Mouse (Mus musculus): Measurements from ENCODE around the gene Prnp. TPM values are rescaled to one million over a fixed set of nuclear protein-coding genes. Genes with fewer than 3 reads are reported as not detected.

Gene Prnp
- 43.3 and 46.2 TPM in 2 replicates for polyA plus RNA-seq (2015; fragmentation: Nextera tagmentation; extraction: Ambion mirVana)

DNA sequence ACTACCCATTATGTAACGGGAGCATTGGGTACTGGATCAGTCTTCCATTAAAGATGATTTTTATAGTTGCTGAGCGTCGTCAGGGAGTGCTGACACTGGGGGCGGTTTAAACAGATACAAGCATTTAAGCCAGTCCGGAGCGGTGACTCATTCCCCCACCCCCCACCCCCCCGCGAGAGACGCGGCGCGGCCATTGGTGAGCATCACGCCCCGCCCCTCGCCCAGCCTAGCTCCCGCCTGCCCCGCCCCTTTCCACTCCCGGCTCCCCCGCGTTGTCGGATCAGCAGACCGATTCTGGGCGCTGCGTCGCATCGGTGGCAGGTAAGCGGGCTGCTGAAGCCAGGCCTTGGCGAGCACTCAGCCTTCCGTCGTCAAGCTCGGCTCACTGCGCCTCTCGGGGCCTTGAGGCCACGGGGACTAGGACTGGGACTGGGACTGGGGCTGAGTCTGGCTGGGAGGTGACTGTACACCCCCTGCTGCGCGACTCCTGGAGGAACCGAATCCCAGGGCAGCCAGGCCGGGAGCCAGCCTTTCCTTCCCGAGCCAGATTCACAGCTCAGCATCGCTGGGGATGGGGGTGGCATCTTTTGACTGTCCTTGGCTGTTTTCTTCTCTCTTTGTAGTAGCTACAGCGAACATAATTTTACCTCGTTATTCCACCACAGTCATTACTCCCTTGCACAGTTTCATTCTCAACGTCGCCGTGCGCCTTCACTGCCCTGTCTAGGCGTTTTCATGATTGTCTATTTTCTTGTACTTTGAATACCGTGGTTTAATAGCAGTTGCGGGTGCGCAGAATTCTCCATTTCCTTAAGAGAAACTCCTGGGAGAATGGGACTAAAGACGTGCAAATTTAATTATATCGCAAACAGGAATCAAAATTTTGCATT is at the start of gene Prnp, which contains the start of gene Prn:
Prnp (plus strand) TSS at position 246 of the 890 bp plus-strand sequence.
Prn (plus strand) TSS at position 275 of the 890 bp plus-strand sequence.
- DNase-seq (ENCODE audit: low spot score), result peak; percentile 91

DNA sequence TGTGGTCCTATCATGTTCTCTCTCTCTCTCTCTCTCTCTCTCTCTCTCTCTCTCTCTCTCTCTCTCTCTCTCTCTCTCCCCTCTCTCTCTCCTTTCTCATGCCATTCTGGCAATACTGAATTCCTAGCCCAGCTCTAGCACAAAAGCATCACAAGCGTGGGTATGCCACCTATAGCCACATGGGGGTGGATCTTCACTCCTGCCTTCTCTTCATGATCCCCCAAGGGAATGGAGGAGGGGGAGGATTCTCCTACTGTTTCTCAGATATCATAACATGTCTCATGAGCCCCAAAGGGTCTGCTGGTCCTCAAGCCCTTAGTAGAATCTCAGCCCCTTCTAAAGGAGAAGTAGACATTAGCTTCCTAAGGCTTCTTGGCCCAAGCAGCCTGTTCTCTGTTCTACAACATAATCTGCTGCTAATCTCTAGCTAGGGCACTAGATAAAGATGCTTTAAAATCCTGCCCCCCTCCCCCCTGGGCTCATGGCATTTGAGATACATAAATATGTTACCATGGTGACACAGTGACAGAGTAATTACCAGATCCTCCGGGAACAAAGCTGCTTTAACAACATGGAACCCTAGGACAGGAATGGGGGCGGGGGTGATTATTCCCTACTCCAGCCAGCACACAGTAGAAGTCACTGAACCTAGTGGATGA is 47.0 kb upstream of the Prnp start:
- DNase-seq (ENCODE audit: low spot score), result no peak

DNA sequence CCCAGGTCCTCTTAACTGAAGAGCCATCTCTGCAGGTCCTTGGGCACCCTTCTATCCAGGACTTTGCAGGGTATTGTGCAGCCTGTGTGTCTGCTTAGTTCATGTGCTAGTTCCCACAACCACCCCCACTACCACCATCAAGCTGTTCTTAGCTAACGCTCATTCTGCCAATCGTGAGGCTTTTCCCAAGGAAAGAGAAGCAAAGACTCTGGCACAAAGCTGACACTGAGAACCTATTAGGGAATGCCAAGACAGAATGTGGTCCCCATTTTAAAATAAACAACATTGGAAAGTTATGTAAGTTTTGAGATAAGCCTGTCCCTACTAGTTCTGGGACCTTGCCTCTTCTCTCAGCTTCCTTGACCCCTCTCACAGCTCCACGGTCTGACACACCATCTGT is 46.3 kb upstream of the Prnp start:
- DNase-seq (ENCODE audit: low spot score), result no peak

GRCm38 (mm10) chr2:131864262-131864796 is 45.4 kb upstream of the Prnp start:
- no peak for DNase-seq (ENCODE audit: low spot score)

GRCm38 (mm10) chr2:131866676-131867075 is 43.1 kb upstream of the Prnp start:
- no peak for DNase-seq (ENCODE audit: low spot score)

- DNase-seq (ENCODE audit: low spot score), result no peak
Measured at GRCm38 (mm10) chr2:131868983-131869382, 40.7 kb upstream of the Prnp start.

DNA sequence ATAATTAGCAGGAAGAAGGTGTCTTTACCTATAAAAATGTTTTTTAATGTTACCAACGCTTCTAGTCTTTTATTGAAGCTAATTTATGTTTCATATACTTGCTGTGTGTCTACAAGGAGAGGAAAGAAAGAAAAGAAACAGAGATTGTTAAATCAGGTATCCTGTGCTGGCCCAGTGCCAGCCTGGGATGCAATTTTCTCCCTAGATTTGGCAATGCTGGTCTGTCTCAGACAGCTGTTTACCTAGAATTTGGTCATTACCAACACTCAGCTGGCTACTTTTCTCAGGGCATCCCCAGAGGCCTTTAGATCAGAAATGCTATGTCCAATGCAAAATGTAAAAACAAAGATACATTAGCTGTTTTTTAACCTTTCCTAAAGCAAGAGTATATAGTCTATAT is 36.4 kb upstream of the Prnp start:
- DNase-seq (ENCODE audit: low spot score), result no peak

DNA sequence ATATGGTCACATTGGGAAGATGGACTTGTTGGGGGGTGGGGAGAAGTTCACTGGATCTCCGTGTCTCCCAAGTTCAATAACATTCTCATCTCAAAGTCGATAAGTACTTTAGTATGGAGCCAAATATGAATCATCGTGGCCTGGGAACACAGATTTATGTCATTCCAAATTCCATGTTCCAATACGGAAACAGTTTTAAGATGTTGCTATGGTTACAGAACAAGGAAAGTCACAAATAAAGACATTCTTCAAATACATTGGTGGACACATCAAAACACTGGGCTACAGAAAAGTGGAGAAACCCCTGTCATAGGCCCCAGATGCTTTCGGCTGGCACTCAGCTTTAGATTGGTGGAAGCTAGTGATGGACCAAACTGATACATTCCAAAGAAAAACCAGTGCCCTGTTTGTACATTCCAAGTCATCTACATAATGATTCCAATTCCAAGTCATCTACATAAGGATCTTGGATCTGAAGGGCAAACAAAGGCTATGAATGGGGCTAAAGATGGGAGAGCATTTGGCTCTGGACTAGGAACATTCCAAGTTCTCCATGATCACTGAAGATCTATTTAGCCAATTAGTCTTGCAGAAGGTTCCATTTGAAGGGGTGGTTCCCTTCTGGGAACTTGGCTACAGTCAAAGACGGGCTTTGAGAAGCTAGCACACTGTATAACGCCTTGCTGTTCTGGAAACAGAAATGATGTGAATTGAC is 33.0 kb upstream of the Prnp start:
- DNase-seq (ENCODE audit: low spot score), result no peak

- DNase-seq (ENCODE audit: low spot score), result no peak
Measured at GRCm38 (mm10) chr2:131881766-131882165, 28.0 kb upstream of the Prnp start.

DNA sequence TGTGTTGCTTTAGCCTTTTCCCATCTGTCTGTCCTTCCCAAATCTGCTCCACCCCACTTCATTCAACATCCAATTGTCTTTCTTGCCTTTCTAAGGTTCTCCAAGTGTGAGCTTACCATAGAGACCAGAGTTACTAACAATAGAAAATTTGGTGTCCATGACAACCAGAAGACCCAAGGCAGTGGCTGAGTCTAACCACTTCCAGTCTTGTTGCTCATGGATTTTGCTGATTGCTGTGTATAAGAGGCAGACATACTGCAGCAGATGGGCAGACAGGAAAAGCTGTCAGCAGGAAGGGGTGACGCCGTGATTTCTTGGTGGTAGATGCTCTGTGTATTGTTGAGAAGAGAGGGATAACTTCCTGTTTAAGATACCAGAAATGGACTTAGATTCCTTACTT is 26.6 kb upstream of the Prnp start:
- peak; percentile 33 for DNase-seq (ENCODE audit: low spot score)

DNA sequence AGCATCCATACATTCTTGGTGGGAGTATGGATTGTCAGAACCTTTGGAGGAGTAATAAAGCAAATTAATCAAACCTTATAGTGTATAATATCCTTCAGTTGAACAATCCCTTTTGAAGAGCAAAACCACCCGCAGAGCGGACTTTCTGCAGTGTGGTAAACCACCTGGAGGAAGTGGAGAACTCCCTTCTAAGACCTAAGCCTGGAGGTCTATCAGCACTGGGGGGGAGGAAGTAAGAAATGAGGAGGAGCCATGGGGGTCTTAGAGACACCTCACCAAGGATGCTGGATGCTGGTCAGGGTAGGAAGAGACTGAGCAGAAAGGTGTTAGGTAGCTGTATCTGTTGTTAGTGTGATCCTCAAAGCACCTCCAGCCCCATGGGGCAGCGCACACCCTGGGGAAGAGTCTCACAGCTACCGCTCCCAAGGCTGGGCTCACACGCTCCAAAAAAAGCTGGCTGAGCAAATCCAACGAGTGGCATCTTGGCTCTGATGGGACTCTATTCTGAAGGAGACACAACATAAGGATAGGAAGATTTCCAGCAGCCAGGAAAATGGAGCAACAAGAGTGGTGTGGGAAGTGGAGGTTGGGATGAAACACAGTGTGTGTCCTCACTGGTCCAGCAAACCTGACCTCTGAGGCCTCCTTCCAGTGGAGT is 23.1 kb upstream of the Prnp start:
- peak; percentile 63 for DNase-seq (ENCODE audit: low spot score)

GRCm38 (mm10) chr2:131888233-131888632 is 21.5 kb upstream of the Prnp start:
- peak; percentile 20 for DNase-seq (ENCODE audit: low spot score)

- no peak for DNase-seq (ENCODE audit: low spot score)
Measured at GRCm38 (mm10) chr2:131892534-131892933, 17.2 kb upstream of the Prnp start.

- no peak for DNase-seq (ENCODE audit: low spot score)
Measured at GRCm38 (mm10) chr2:131895106-131895505, 14.6 kb upstream of the Prnp start.

GRCm38 (mm10) chr2:131896011-131896410 is 13.7 kb upstream of the Prnp start:
- no peak for DNase-seq (ENCODE audit: low spot score)

DNA sequence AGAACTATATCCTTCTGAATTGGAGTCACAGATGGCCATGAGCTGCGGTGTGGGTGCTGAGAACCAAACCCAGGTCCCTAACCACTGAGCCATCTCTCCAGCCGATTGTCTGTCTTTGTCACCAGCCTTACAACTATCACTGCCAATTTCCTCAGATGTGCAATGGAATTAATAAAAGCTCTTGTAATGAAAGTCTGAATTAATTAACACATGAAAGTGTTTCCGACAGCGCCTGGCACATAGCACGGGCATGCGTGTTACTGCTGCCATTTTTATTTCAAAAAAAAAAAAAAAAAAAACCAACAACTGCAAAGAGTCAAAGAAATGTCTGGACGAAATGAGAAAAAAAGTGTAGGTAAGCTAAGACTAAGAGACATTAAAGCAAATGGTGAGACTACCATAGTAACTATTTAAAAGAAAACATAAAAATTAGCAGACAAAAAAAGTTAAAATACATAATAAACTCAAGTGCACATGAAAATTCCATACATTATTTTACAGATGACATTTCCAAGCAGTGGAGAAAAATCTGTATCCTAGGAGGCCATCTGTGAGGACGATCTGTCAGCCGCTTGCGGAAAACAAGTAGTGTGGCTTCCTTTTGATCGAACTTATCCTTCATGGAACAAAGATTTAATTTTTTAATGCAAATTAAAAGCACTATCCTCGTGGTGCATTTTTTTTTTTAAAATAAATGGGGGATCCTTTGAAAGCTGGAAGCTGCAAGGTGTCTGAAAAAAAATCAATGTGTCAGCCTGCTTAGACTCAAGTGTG is 12.2 kb upstream of the Prnp start:
- no peak for DNase-seq (ENCODE audit: low spot score)

DNA sequence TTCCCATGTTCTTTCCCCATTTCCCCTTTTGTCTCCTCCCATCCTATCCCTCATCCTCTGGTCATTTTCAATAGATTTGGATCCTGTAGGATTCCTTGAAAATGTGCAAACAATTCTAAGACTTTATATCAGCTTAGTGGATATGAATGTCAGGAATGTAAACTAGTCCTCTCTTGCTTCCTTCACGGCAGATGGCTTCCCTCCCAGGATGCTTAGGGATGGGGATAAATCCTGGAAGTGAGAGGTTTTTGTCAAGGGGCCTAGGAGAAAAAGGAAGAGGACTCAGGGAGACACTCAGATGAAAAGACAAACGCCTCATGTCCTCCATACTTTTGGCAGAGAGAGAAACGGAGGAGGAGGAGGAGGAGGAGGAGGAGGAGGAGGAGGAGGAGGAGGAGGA is 7.3 kb upstream of the Prnp start:
- no peak for DNase-seq (ENCODE audit: low spot score)

DNA sequence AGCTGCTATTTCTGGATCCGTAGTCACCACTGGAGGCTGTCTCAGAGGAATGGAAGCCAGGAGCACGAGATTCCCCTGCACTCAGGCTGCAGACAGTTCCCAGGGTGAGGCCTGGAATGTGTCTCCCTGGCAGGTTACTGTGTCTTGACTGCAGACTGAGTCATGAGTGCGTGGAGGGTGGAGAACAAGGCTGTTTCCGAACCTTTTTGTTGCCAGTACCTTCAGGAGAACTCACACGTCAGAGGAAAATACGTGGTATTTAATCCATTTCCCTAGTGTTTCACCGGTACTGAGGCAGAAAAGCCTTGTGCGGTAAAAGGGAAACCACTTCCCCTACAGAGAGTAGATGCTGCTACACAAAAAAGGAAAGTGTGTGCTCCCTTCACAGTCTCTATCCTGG is 6.9 kb upstream of the Prnp start:
- peak; percentile 60 for DNase-seq (ENCODE audit: low spot score)

DNA sequence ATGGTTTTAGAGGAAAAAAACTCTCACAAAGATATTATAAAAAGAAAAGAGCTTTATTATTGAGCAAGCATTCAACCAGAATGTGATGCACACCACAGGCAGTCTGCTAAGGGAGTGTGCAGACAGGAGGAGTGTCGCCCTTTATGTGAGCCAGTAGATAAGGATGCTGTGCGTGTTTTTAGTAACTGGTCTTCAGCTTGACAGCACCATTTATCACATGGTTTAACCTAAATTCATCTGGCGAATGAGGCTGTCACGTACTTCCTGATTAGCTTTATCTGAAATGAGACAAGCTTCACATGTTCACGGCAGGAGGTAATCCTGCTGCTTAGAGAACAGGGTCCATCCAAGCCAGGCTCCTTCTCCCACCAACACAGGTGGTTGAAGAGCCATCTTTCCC is 4.7 kb upstream of the Prnp start:
- no peak for DNase-seq (ENCODE audit: low spot score)

DNA sequence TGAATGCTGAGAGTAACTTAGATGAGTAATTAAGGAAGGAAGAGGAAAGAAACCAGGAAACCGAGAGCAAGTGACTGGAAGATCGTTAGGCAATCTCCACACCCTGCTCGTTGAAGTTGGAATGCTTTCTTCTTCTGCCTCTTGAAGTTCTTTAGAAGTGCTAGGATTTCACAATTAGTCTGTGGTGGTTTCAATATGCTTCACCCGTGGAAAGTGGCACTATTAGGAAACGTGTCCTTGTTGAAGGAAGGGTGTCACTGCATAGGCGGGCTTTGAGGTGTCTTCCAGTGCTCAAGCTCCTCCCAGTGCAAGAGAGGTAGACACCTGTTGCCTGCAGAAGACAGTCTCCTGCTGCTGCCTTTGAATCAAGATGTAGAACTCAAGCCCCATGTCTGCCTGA is 4.0 kb upstream of the Prnp start:
- DNase-seq (ENCODE audit: low spot score), result no peak

Measured in thymus, postnatal 0 days (tissue).